Mouse (Mus musculus): ENCODE results near the gene Kdm6b. TPM values are rescaled to one million over a fixed set of nuclear protein-coding genes. Genes with fewer than 3 reads are reported as not detected.

Kdm6b gene
- total RNA-seq, 2 experiments from 2014 or later = 48.3 to 52.2 TPM

DNA sequence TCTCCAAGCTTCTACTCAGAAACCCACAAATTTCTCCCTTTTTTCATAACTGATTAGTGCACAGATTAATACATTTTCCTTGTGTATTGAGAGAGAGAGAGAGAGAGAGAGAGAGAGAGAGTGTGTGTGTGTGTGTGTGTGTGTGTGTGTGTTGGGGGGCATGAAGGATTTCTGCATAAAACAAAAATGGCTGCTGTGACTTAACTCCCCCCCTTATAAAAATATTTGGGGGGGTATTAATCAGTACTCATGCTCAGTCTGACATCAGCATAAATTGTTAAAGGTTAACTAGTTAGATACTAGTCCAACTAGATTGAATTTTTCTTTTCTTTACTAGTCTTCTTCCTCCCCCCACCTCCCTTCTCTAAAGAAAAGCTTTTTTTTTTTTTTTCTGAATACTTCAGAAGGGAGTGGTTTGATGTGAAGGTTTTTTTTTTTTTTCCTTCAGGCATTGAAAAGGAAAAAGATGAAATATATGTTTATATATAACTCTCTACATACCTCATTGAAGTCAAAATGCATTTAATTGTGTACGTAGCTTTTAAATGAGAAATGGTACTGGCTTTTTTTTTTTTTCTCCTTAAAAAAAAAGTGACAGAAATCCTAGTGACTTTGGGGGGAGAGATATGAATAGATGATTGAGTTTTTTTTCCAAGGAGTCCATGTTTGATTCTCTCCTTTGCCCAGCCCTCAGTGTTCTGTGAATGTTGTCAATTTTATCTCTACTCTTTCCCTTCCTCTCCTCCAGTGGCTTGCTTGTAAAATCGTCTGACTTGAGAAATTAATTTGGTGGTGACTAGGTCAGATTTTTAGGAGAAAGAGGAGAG, 43.3 kb downstream of the Kdm6b start:
- intact Hi-C loops (cut with DNase I) = loop anchor here (5.0 kb wide), 1 partner anchor 243 kb away; the partner anchor contains the start of gene Aloxe3
- no peak for DNase-seq

GRCm38 (mm10) chr11:69369215-69369989, 44.1 kb downstream of the Kdm6b start, which contains the start of gene Chd3:
Gene Chd3, minus strand, starts transcription at chr11:69369406.
- intact Hi-C loops (cut with DNase I) = no loop called here
- no peak for DNase-seq

- DNase-seq = peak; percentile 44 to 62
- intact Hi-C loops (cut with DNase I) = no loop called here
Measured at GRCm38 (mm10) chr11:69368356-69369214, 44.9 kb downstream of the Kdm6b start.

GRCm38 (mm10) chr11:69367616-69368355, 45.7 kb downstream of the Kdm6b start:
- intact Hi-C loops (cut with DNase I) = no loop called here
- DNase-seq = peak; percentile 39 to 50

DNA sequence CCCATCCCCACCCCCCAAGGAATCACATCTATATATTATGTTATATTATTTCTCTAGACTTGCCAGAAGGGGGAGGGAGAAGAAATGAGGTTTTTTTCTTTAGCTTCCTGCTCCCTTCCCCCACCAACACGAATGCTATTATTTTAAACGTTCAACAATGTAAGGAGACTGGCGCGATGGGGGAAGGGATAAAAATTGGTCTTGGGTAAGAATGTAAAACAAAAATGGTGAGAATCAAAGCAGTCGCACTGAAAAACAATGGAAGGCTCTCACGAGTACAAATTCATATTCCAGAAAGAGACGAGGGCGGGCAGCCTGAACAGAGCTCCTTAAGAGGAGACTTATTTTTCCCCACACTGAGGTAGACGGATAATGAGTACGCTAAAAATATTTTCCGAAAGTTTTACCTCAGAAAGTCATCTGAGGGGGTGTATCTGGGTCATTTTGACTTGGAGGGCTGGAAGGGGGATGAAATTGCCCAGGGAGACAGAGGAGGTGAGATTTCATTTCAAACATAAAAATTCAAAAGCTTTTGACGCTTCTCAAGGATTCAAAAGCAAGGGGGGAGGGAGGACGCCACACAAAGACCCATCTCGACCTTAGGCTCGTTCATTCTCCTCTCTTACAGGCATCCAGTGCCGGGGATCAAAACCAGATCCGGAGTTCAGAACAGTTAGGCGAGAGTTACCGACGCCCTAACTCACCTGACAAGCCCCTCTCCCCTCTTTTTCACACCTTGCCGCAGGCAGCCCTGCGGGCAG, 46.4 kb downstream of the Kdm6b start:
- intact Hi-C loops (cut with DNase I) = no loop called here
- DNase-seq = peak; percentile 24 to 49

- intact Hi-C loops (cut with DNase I) = no loop called here
- peak; percentile 96 for DNase-seq
Measured at GRCm38 (mm10) chr11:69366157-69366854, 47.2 kb downstream of the Kdm6b start.

DNA sequence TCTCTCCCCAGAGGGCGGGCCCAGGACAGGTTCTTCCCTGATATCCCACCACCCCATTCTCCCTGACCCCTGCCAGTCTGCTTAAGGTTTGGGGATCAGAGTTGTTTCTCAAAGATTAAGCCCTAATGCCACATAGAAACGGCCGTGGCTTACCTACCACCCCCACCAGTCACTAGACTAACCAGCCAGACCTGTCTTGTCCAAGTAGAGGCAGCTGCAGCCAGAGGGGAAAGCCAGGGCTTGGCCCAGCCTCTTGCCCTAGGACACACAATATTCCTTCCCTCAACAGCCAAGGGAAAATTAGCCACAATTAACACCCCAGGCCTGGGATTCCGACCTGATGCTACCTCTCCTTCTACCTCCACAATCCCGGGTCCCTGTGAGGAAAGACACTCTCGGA, 47.8 kb downstream of the Kdm6b start:
- DNase-seq = peak in 1 of 2 experiments; percentile 18
- intact Hi-C loops (cut with DNase I) = loop anchor here (2.0 kb wide), 1 partner anchor 43 kb away; the partner anchor contains the start of genes Cntrob and Trappc1

DNA sequence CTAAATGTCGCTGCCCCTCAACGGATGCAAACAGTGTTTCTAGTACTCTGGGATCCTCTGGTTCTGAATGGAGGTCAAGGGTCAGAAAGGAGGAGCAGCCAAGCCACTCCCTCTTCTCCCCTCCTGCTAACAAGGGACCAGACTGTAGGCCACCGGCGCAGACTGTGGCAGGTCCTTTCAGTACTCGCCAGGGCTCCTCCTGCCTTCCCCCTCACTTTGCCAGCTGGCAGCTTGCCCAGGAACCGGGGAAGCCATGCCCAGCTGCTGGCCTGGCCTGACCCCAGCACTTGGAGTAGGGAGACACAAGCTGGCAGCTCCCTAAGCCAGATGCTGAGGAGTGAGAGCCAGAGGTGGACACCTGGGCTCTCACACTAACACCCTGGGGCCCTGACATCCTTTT, 48.6 kb downstream of the Kdm6b start:
- intact Hi-C loops (cut with DNase I) = loop anchor here (2.0 kb wide), 1 partner anchor 42 kb away; the partner anchor contains the start of genes Cntrob and Trappc1
- peak; percentile 97 to 98 for DNase-seq

- intact Hi-C loops (cut with DNase I) = loop anchor here (2.0 kb wide), 1 partner anchor 42 kb away; the partner anchor contains the start of genes Cntrob and Trappc1
- no peak for DNase-seq
Measured at GRCm38 (mm10) chr11:69364376-69364775, 49.1 kb downstream of the Kdm6b start.

DNA sequence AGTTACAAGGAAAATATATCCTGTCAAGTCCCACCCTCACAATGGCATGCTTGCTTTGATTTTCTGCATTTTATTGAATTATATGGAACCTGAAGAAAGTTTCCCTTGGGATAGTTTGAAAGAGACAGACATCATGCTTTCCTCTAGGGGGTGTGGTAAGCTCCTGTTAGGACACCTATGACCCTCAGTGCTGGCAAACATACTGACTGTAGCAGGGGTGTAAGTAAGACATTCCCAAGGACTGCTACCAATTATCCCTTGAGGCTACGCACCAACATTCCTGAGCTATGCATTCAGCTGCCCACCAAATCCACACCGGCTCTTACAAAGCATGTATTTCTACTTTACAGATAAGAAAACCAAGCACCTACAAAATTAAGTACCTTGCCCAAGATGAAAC, 51.0 kb downstream of the Kdm6b start:
- DNase-seq = no peak
- intact Hi-C loops (cut with DNase I) = loop anchor here (2.0 kb wide), 1 partner anchor 26 kb away; no protein-coding TSS in a partner anchor

DNA sequence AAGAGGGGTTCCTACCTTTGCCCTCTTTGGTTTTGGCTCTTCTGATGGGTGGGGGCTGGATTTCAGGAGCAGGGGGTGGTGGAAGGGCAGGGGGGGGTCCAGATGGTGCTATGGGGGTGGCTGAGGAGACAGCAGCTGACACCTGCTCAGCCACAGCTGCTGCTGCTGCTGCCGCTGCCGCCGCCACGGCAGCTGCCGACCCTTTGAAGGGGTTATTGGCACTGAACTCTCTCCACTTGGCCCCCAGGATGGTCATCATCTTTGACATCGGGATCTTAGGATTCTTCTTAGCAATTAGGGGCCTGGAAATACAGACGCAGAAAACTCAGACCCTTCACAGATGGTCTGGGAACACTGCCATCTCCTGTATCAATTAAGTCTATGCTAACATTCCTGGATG, 51.5 kb downstream of the Kdm6b start:
- intact Hi-C loops (cut with DNase I) = loop anchor here (2.0 kb wide), 1 partner anchor 27 kb away; no protein-coding TSS in a partner anchor
- DNase-seq = no peak

- DNase-seq = no peak
- intact Hi-C loops (cut with DNase I) = no loop called here
Measured at GRCm38 (mm10) chr11:69357690-69358089, 55.8 kb downstream of the Kdm6b start.

DNA sequence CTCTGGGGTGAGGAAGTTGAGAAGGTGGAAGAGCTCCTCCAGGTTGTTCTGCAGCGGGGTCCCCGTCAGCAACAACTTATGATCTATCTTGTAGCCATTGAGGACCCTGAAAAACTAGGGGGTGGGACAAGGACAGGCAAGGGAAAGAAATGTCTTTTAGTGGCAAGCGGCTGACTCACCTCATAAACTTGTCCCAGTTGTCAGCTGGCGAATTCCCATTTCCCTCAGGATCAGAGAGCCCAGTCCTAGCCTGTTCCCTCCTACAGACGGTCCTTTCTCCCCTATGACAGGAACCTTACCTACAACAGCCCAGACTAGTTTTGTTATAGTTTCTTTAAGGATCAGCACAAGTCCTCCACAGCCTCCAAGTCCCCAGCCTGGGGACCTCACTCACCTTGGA, 56.9 kb downstream of the Kdm6b start:
- no peak for DNase-seq
- intact Hi-C loops (cut with DNase I) = no loop called here

Other genes with a start within 250 kb of the Kdm6b start
- 1 to 10 TPM; 2.0 to 2.2 TPM for gene Alox8, start 215.8 kb downstream of the Kdm6b start, total RNA-seq (2021)
- under 1 TPM; 0.41 to 0.60 TPM for gene Gucy2e, start 176.6 kb downstream of the Kdm6b start, total RNA-seq (2021)
- gene Cntrob, start 89.9 kb downstream of the Kdm6b start, total RNA-seq (2021) = 1 to 10 TPM; 5.7 to 8.6 TPM
- gene Trappc1, start 89.7 kb downstream of the Kdm6b start, total RNA-seq (2021) = 10 to 100 TPM; 71.8 to 73.7 TPM
- 1 to 10 TPM in 1 of 2 experiments, under 1 TPM in 1; 0.97 to 1.0 TPM for gene Kcnab3, start 87.4 kb downstream of the Kdm6b start, total RNA-seq (2021)
- gene Rnf227, start 73.2 kb downstream of the Kdm6b start, total RNA-seq (2021) = 1 to 10 TPM in 1 of 2 experiments, under 1 TPM in 1; 0.89 to 1.7 TPM
- 10 to 100 TPM; 62.0 to 66.7 TPM for gene Chd3, start 44.3 kb downstream of the Kdm6b start, total RNA-seq (2021)
- 10 to 100 TPM; 94.1 to 95.0 TPM for gene Naa38, start 18.2 kb downstream of the Kdm6b start, total RNA-seq (2021)
- gene Cyb5d1, start 18.0 kb downstream of the Kdm6b start, total RNA-seq (2021) = 10 to 100 TPM; 27.5 to 30.2 TPM
- gene Tmem88, start 15.4 kb downstream of the Kdm6b start, total RNA-seq (2021) = 10 to 100 TPM; 53.3 to 54.0 TPM
- gene Dnah2, start 135.4 kb upstream of the Kdm6b start, total RNA-seq (2021) = under 1 TPM; 0.02 to 0.10 TPM
- gene Efnb3, start 146.5 kb upstream of the Kdm6b start, total RNA-seq (2021) = 100 to 1,000 TPM in 1 of 2 experiments, 10 to 100 TPM in 1; 97.6 to 115 TPM
- 1 to 10 TPM; 5.9 to 6.8 TPM for gene Wrap53, start 166.6 kb upstream of the Kdm6b start, total RNA-seq (2021)
- gene Trp53, start 166.7 kb upstream of the Kdm6b start, total RNA-seq (2021) = 10 to 100 TPM; 32.5 to 45.2 TPM
- gene Atp1b2, start 192.3 kb upstream of the Kdm6b start, total RNA-seq (2021) = 10 to 100 TPM; 29.9 to 36.5 TPM
- gene Shbg, start 204.2 kb upstream of the Kdm6b start, total RNA-seq (2021) = not detected
- gene Sat2, start 208.3 kb upstream of the Kdm6b start, total RNA-seq (2021) = 1 to 10 TPM; 4.3 to 4.7 TPM
- 10 to 100 TPM; 72.1 to 78.7 TPM for gene Fxr2, start 219.3 kb upstream of the Kdm6b start, total RNA-seq (2021)
- not detected for gene Sox15, start 241.6 kb upstream of the Kdm6b start, total RNA-seq (2021)
- 10 to 100 TPM; 33.1 to 33.7 TPM for gene Mpdu1, start 249.0 kb upstream of the Kdm6b start, total RNA-seq (2021)